Mouse (Mus musculus) heart, embryonic 15.5 days (tissue): ENCODE data around the gene Aqp9. TPM values are rescaled to one million over a fixed set of nuclear protein-coding genes. Genes with fewer than 3 reads are reported as not detected.

ENCODE experiments used
- ATAC-seq: fragments of 200-750 bp; cut with Nextera tagmentation; replicated peaks from 2 replicates; pipeline ENCODE4 v1.8.0; 2017; ENCODE audit warnings: low read depth, moderate TSS enrichment; ENCODE audit not compliant: insufficient number of reproducible peaks, insufficient read depth, low FRiP score
- H3K27ac ChIP-seq: fragments of 300-500 bp; sonication (generic); 2 replicates; pipeline ENCODE4 v1.5.1; 2015; ENCODE audit warnings: mild to moderate bottlenecking, inconsistent platforms
- H3K27me3 ChIP-seq: fragments of 300-500 bp; sonication (generic); 2 replicates; pipeline ENCODE4 v1.6.1; 2015; ENCODE audit warnings: inconsistent platforms
- H3K36me3 ChIP-seq: fragments of 300-500 bp; sonication (generic); 2 replicates; pipeline ENCODE4 v1.6.1; 2015; ENCODE audit warnings: mild to moderate bottlenecking, inconsistent platforms
- H3K4me1 ChIP-seq: fragments of 300-500 bp; sonication (generic); replicated peaks from 2 replicates; pipeline ENCODE4 v1.6.1; 2015; ENCODE audit warnings: inconsistent platforms
- H3K4me2 ChIP-seq: fragments of 300-500 bp; sonication (generic); 2 replicates; pipeline ENCODE4 v1.6.1; 2015; ENCODE audit warnings: inconsistent platforms, mild to moderate bottlenecking, moderate library complexity
- H3K4me3 ChIP-seq: fragments of 300-500 bp; sonication (generic); 2 replicates; pipeline ENCODE4 v1.5.1; 2015; ENCODE audit warnings: mild to moderate bottlenecking, inconsistent platforms
- H3K9ac ChIP-seq: fragments of 300-500 bp; sonication (generic); 2 replicates; pipeline ENCODE4 v1.6.1; 2015; ENCODE audit warnings: mild to moderate bottlenecking, inconsistent platforms
- H3K9me3 ChIP-seq: fragments of 300-500 bp; sonication (generic); replicated peaks from 2 replicates; pipeline ENCODE4 v1.6.1; 2016; ENCODE audit warnings: inconsistent platforms
- WGBS: fragments of 180-500 bp; shearing (Covaris S2); methylation state at CpG from one replicate; pipeline ENCODE4 v1.1.7; 2015; ENCODE audit warnings: mixed read lengths; 5-methylcytosine and 5-hydroxymethylcytosine counted together
- polyA plus RNA-seq: library from polyadenylated mRNA; unstranded; fragments of >200 nt; fragmentation: Nextera tagmentation; extraction: Ambion mirVana; gene quantifications from 2 replicates; pipeline ENCODE4 v1.2.1, GENCODE M21; 2015

The Aqp9 gene
- polyA plus RNA-seq, 1 experiment from 2014 or later: 0.34 TPM

DNA sequence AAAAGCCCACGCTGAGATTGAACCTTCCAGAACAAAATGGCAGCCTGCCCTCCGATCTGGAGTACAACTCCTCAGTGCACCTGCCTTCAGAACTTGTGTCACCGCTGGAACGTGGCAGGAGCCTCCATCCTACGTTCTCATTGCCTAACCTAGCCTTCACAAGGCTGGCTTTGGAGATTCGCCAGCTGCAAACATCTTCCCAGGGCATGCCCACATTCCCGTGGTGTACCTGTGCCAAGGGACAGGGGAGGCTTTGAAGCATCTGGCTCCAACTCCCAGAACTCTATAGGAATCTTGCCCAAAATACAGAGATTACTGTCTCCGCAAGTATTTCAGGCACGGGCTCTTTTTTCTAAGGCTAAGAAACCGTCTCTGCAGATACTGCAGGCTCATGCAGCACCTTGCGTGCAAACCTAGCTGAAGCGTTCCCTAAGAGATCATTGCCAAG is 92.3 kb downstream of the Aqp9 start:
- no peaks in the 10 kb centered on the region for H3K36me3 ChIP-seq
- H3K9ac ChIP-seq: no peak overlapping the region
- H3K27me3 ChIP-seq: no peaks in the 10 kb centered on the region
- WGBS: 68% methylated on average over 12 of the region's 12 CpGs
- H3K4me3 ChIP-seq: no peak overlapping the region
- H3K4me1 ChIP-seq: peaks cover 9% of the 10 kb centered on the region
- no peaks in the 10 kb centered on the region for H3K9me3 ChIP-seq
- ATAC-seq: no peak
- no peak overlapping the region for H3K27ac ChIP-seq
- no peak overlapping the region for H3K4me2 ChIP-seq

DNA sequence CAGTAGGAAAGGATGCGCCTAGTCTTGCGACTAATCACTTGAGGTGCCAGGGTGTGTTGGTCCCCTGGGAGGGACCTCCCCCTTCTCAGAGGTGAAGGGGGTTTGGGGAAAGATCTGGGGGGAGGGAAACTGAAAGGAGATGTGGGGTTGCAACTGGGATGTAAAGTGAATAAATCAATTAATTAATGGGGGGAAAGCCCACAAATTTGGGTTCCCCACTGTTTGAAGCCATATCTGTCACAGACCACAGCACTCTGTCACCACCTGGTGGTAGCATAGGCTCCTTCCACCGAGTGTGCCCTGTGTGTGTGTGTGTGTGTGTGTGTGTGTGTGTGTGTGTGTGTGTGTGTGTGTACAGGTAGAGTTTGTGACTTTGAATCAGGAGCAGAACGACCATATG is 94.7 kb downstream of the Aqp9 start:
- no peak overlapping the region for H3K4me3 ChIP-seq
- H3K27ac ChIP-seq: no peak overlapping the region
- H3K27me3 ChIP-seq: no peaks in the 10 kb centered on the region
- 51% methylated on average over 4 of the region's 4 CpGs for WGBS
- H3K9me3 ChIP-seq: no peaks in the 10 kb centered on the region
- no peak for ATAC-seq
- H3K9ac ChIP-seq: no peak overlapping the region
- no peak overlapping the region for H3K4me2 ChIP-seq
- no peaks in the 10 kb centered on the region for H3K36me3 ChIP-seq
- peaks cover 4% of the 10 kb centered on the region; the same call in 1 of the 2 replicates for H3K4me1 ChIP-seq

DNA sequence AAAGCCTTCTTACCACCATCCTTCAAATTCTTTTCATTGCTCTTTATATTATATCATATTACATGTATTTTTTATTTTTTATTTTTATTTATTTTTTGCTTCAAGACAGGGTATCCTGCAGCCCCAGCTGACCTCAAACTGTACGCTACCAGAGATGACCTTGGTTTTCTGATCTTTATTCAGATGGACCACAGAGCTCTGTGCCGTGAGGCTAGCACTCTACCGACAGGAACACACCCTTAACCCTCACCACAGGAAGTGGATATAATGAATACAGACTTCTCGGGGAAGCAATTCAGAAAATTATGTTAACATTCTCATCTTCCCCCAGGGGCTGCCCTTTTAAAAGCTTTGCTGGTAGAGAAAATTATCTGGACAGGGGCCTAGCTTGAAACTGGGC is 95.4 kb downstream of the Aqp9 start:
- H3K27me3 ChIP-seq: no peaks in the 10 kb centered on the region
- H3K36me3 ChIP-seq: no peaks in the 10 kb centered on the region
- H3K27ac ChIP-seq: no peak overlapping the region
- WGBS: 55% methylated on average over 4 of the region's 4 CpGs
- H3K4me1 ChIP-seq: peaks cover 4% of the 10 kb centered on the region; the same call in 1 of the 2 replicates
- no peak overlapping the region for H3K4me3 ChIP-seq
- ATAC-seq: no peak
- H3K9ac ChIP-seq: no peak overlapping the region
- no peak overlapping the region for H3K4me2 ChIP-seq
- no peaks in the 10 kb centered on the region for H3K9me3 ChIP-seq

DNA sequence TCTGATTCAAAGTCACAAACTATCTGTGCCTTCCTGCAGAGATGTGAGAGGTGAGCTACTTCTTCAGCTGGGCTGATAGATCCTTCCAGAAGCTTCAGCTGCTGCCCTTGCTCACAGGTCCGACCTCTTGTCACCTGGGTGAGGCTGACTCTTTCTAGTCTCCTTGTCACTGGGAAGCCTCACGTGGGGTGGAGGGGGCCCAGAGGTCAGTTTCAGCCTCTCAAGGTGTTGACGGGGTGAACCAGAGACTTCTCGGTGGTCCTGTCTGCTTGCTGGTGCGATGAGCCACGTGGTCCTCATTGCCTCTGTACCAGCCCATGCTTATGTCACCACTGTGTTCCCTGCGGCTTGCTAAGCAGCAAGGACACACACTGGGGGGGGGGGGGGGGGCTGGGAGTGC is 96.0 kb downstream of the Aqp9 start:
- Histone ChIP-seq H3K4me3 (no peak overlapping the region), H3K9me3 (no peaks in the 10 kb centered on the region), H3K36me3 (no peaks in the 10 kb centered on the region), H3K4me2 (no peak overlapping the region), H3K27me3 (no peaks in the 10 kb centered on the region), H3K9ac (no peak overlapping the region), H3K4me1 (peaks cover 4% of the 10 kb centered on the region; the same call in 1 of the 2 replicates), H3K27ac (no peak overlapping the region)
- 65% methylated on average over 7 of the region's 7 CpGs for WGBS
- ATAC-seq: no peak

DNA sequence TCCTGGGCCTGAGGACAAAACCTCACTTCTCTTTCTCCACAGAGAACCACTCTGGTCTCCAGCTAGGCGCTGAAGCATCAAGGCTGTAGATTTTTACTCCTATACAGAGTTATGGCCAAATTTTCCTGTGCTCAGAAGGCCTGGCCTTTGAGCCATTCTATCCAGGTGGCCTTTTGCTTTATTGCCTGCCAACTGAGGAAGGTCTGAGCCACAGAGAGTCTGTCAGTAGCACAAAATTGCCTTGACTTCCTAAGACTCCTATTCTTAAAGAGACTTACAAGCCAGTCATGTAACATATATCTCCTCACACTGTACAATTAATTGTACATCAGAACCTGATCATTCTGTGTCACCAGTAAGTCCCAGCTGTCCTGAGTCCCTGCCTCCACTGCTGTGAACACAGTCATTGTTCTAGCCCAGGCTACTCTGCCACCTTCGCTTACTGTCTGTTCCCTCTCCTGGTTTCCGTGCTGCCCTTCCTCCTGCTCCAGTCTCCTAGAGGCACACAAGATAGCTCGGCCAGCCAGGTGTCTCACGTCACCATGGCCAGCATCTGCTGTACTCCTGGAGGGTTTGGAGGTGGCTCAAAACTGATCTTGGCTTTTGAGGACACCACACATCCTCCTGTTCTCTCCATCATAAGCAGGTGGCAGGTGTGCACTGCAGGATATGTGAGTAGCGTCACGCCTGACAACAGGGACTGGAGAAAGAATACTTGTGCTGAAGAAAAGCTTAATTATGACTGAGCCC is 96.7 kb downstream of the Aqp9 start:
- Histone ChIP-seq H3K36me3 (no peaks in the 10 kb centered on the region), H3K4me1 (peaks cover 4% of the 10 kb centered on the region; the same call in 1 of the 2 replicates), H3K9ac (no peak overlapping the region), H3K4me3 (no peak overlapping the region), H3K27ac (no peak overlapping the region), H3K4me2 (no peak overlapping the region), H3K9me3 (no peaks in the 10 kb centered on the region), H3K27me3 (no peaks in the 10 kb centered on the region)
- WGBS: 78% methylated on average over 7 of the region's 7 CpGs
- no peak for ATAC-seq

DNA sequence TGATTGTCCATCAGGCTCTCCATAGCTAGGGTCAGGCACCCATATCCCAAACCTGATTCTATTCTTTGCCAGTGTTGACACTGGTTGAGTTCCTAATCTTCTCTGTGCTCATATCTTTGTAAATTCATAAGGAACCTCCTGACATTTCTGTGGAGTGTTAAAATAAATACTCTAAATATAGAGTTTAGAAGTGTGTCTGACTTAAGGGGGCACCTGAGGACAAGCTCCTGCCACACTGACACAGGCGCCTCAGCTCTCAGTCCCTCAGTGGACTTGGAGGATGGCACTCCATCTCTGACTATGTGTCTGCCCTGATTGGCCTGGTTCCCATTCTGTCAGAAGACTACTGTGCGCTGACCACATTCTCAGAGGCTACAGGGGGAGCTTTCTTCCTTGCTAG is 97.9 kb downstream of the Aqp9 start:
- H3K4me2 ChIP-seq: no peak overlapping the region
- H3K27ac ChIP-seq: no peak overlapping the region
- no peaks in the 10 kb centered on the region for H3K36me3 ChIP-seq
- no peak overlapping the region for H3K9ac ChIP-seq
- WGBS: 65% methylated on average over 2 of the region's 2 CpGs
- H3K9me3 ChIP-seq: no peaks in the 10 kb centered on the region
- H3K27me3 ChIP-seq: no peaks in the 10 kb centered on the region
- no peak overlapping the region for H3K4me3 ChIP-seq
- no peak for ATAC-seq
- 0 out of 2 replicates have a peak, but pooled peaks cover 4% of the 10 kb centered on the region for H3K4me1 ChIP-seq

DNA sequence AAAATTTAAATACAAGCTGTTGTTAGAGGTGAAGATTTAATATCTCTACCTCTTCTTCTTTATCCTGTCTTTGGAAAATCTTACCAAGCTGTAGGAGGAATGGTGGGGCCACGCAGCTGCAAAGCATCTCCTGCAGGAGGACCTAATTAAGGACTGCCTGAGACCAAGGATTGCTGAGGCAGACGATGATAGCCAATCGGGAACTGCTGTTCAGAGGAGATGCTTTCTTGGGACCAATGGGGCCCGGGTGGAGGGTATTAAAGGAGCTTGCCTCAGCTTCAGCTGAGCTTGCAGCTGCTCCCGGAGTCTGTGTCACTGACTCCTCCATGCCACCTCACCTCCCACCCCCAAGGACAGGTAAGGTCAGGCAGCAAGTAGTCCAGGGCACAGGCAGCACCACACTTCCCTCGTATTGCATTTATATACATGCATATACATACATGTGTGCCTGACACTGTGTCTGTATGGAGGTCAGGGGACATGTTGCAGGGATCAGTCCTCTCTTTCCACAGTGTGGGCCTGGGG is 99.6 kb downstream of the Aqp9 start:
- Histone ChIP-seq H3K36me3 (no peaks in the 10 kb centered on the region), H3K4me2 (no peak overlapping the region), H3K27me3 (no peaks in the 10 kb centered on the region), H3K9me3 (no peaks in the 10 kb centered on the region), H3K4me3 (no peak overlapping the region), H3K27ac (no peak overlapping the region), H3K9ac (no peak overlapping the region), H3K4me1 (0 out of 2 replicates have a peak, but pooled peaks cover 4% of the 10 kb centered on the region)
- 59% methylated on average over 6 of the region's 6 CpGs for WGBS
- no peak for ATAC-seq

DNA sequence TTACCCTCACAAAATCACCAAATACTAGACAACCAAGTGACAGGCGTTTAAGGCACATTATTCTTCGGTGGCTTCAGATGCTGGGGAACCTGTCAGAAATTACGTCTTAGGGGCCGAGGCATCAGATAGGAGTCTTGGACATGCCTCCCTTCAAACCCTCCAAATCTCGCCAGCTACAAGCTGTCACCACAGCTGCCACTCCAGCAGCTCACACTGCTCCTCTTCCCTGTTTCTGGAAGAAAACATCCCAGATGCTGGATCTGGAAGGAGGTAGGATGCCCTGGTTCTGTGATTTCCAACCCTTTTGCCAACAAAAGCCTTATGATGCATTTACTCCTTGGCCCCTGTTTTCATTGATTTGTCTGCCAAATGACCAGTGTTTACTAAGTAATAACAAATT is 101.3 kb downstream of the Aqp9 start:
- Histone ChIP-seq H3K36me3 (no peaks in the 10 kb centered on the region), H3K9me3 (no peaks in the 10 kb centered on the region), H3K27me3 (no peaks in the 10 kb centered on the region), H3K4me1 (0 out of 2 replicates have a peak, but pooled peaks cover 2% of the 10 kb centered on the region), H3K9ac (no peak overlapping the region), H3K27ac (no peak overlapping the region), H3K4me2 (no peak overlapping the region), H3K4me3 (no peak overlapping the region)
- 73% methylated on average over 5 of the region's 5 CpGs for WGBS
- ATAC-seq: no peak

DNA sequence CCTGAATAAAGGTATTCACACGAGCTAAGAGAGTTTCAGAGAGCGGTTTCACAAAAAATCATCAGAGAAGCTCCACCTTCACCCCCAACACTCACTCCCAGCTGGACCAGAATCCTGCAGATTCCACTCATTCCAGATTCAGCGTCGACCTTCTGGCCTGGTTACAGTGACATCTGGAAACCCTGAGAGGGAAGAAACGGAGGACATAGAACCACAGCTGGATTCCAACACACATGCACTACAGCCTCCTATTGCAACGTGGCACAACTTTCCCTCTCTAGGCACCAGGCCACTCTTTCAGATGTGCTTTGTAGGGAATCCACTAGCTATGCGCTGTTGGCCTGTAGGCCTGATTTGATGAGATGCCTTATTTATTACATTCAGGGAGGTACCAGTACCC is 102.0 kb downstream of the Aqp9 start:
- 0 out of 2 replicates have a peak, but pooled peaks cover 2% of the 10 kb centered on the region for H3K4me1 ChIP-seq
- no peak overlapping the region for H3K4me2 ChIP-seq
- no peak overlapping the region for H3K27ac ChIP-seq
- no peak overlapping the region for H3K4me3 ChIP-seq
- no peaks in the 10 kb centered on the region for H3K9me3 ChIP-seq
- WGBS: 62% methylated on average over 7 of the region's 7 CpGs
- H3K36me3 ChIP-seq: no peaks in the 10 kb centered on the region
- H3K9ac ChIP-seq: no peak overlapping the region
- ATAC-seq: no peak
- no peaks in the 10 kb centered on the region for H3K27me3 ChIP-seq

DNA sequence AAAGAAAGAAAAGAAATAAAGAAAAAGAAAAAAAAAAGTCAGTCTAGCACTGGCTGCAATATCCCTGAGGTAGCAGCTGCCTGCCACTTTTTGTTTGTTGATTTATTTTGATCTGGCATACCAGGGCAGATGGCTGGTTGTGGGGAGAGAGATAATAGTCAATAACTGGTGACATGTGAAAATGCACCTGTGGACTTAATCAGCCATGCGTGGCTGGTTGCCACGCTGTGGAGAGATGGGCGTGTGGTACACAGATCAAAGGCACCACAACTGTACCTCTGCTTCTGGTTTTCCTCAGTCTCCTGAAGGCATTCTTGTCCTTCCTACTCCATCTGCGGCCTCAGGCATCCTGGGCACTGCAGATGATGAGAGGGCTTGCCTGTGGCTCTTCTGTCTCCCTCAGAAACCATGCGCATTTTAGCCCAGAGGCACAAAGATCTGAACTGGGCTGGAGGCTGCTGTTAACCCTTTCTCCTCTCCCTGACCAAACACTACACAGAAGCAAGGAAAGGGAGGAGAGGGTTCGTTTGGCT is 103.1 kb downstream of the Aqp9 start:
- Histone ChIP-seq H3K4me3 (no peak overlapping the region), H3K9me3 (no peaks in the 10 kb centered on the region), H3K4me1 (no peaks in the 10 kb centered on the region), H3K9ac (no peak overlapping the region), H3K36me3 (no peaks in the 10 kb centered on the region), H3K4me2 (no peak overlapping the region), H3K27ac (no peak overlapping the region), H3K27me3 (no peaks in the 10 kb centered on the region)
- no peak for ATAC-seq
- 73% methylated on average over 6 of the region's 6 CpGs for WGBS

DNA sequence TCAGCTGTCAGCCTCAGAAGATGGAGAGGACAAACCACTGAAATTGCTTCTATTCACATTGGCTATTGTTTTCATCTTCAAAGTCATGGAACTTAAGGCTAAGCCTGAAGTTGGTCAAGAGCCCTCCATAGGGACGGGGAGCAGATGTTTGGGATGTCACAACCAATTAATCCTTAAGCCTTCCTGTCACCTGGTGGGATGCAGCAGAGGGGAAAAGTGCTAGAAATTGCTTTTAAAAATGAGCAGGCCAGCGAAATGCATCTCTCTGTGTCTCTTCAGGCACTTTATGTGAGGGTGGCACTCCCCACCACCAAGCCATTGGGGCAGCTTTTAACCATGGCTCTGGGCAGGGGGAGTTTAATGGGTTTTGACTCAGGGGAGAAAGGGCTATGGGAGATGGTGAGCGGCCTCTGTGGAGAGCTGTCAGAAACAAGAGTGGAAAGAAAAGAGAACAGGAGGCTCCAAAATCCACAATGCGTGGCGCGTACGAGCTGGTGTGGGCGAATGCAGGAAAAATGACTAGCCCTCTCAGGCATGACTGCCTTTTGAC is 104.1 kb downstream of the Aqp9 start:
- no peak overlapping the region for H3K27ac ChIP-seq

More for the DNA sequence above, 104.1 kb downstream of the Aqp9 start:
- no peaks in the 10 kb centered on the region for H3K27me3 ChIP-seq
- ATAC-seq: no peak
- H3K9ac ChIP-seq: no peak overlapping the region
- no peak overlapping the region for H3K4me3 ChIP-seq
- H3K36me3 ChIP-seq: no peaks in the 10 kb centered on the region
- no peaks in the 10 kb centered on the region for H3K9me3 ChIP-seq
- 89% methylated on average over 8 of the region's 8 CpGs for WGBS
- no peak overlapping the region for H3K4me2 ChIP-seq
- H3K4me1 ChIP-seq: no peaks in the 10 kb centered on the region
